Mouse (Mus musculus): ENCODE data around the gene Mllt3.

DNA sequence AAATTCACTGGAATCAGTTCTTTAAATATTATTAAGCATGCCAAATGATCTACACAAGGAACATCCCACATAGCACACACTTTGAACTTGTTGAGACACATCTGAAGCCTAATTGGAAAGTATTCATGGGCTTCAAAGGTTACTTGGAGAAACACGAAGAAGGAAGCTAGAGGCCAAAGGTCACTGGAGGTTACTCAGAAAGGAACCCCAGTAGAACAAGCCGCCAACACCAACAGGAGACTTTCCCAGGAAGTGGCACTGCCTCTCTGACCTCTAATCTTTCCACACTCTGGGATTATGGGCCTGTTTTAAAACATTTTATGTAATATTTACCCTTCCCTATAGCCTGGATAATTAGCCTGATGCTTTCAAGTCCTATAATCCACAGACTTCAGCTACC, 162.6 kb downstream of the Mllt3 start:
- no peak for TF ChIP-seq CTCF (IDR thresholded peaks at IDR 0.05; ENCODE audit: extremely low read depth, insufficient read length, insufficient replicate concordance, low read depth, low read length)
- TF ChIP-seq POLR2A (IDR thresholded peaks at IDR 0.05; ENCODE audit: low read depth, low read length) = no peak
